Mouse (Mus musculus): ENCODE measurements around the gene Hcrt.
A peak's percentile ranks its signal among the peaks of the same experiment; 100 is the strongest.

The Hcrt gene

DNA sequence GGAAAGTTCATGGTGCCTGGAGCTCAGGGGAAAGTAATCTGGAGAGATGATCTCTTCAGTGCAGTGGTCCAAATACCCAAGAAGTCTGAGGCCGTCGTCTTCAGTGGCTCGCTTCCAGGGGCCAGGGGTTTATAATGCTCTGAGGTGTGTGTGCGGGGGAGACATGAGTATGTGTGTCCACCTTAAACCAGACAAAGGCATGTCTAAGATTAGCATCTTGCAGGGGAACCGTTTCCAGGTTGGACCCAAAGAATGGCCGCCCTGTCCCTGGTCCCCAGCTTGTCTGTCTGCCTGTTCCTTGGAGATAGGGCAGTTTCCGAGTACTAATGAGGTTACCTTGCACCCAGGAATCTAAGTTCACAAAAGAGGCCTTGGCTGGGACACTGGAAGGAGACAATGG, at the start of gene Hcrt:
Hcrt (minus strand) TSS at position 101 of the 400 bp plus-strand sequence.
- DNase-seq (ENCODE audit: inconsistent ontology term) = no peak

DNA sequence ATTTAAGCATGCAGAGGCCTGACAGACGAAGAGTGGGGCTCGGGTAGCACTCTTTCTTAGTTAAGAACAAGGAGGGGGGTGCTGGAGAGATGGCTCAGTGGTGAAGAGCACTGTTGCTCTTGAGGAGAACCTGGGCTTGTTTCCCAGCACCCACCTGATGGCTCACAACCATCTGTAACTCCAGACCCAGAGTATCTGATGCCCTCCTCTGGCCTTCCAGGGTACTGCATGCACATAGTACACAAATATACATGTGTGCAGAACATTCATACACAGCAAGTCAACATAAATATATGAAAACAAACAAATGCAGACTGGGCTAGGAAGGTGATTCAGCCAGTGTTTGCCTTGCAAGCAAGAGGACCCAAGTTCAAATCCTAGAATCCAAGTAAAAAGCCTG, 48.4 kb upstream of the Hcrt start:
- no peak for DNase-seq (ENCODE audit: inconsistent ontology term)

GRCm38 (mm10) chr11:100810516-100810915, 47.8 kb upstream of the Hcrt start:
- DNase-seq (ENCODE audit: inconsistent ontology term) = no peak

DNA sequence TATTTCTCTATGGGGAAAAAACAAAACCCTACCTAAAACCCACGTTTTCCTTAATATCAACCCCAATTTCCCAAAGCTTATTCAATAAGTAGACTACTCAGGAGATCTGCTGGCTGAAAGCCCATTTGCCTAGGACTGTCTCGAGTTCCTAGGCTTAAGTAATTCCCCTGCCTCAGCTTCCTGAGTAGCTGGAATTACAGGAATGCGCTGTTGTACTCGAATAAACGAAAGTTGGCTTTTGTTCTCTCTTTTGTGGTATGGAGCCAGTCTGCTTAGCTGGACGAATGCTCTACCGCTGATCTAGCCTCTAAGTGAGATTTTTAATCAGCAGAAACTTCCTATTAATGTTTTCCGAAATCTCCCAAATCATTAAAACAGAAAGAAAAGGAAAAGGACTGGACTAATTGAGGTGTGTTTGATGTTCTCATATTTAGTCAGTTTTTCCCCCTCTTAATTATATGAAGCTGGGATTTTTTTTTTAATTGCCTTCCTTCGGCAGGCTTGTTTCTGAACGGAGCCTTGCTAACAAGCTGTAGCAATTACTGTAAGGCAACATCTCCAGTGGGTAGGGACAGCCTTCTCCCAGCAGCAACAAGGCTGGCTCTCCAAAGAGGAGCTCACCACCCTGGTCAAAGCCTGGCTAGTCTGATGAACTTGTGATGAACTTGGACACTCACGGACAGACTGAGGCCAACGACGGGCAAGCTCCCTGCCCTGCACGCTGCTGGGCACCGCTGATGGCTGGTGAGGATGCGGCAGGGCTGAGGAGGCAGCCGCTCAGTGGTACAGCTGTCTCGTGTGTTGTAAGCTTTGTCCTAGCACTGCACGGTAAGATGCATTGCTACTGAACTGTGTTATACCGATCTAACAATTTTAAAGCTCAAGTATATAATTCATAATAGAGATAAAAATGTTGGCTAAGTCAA, 43.9 kb upstream of the Hcrt start:
- peak; percentile 82 for DNase-seq (ENCODE audit: inconsistent ontology term)

DNA sequence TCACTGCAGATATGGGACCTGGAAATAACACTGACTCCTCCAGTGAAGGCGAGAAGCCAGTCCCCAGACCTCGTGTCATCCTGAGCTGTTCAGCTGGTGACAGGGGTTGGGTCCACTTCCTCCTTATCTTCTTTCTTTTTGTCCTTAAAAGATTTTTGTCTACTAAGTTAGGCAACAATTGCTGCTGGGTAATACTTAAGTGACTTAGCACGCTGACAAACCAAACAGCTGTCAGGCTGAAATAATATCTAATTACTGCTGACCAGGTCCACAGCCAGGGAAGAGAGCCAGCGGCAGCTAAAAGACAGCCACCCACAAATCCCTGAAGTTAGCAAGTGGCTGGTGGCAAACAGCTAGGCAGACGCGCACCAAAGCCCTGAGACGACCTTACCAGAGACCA, 42.8 kb upstream of the Hcrt start:
- no peak for DNase-seq (ENCODE audit: inconsistent ontology term)

DNA sequence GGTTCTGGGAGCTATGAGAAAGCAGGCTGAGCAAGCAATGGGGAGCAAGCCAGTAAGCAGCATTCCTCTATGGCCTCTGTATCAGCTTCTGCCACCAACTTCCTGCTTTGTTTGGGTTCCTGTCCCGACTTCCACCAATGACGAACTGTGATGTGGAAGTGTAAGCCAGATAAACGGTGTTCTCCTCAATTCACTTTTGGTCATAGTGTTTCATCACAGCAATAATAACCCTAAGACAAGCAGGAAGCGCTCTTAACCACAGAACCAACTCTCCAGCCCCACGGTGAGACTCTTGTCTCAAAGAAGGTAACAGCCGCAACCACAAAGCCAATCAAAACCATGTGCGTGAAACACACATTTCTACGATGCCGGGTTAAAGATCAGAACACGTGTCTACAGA, 41.7 kb upstream of the Hcrt start:
- DNase-seq (ENCODE audit: inconsistent ontology term) = no peak

DNA sequence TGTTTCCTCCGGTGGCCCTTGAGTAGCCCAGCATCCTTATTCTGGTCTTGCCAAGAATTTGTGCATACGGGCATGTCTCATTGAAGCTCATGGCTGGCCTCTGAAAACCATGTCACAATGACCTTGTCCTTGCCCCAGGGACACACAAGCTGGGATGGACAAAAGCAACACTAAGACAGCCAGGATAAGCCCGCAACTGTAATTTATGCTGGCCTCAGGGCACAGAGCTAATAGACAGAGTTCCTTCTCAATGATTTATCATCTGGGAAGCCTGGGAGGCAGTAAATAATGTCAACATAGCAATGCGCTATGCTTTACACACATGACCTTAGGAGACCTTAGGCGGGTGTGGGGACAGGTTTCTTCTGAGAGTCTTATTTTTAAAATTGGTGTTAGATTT, 36.7 kb upstream of the Hcrt start:
- no peak for DNase-seq (ENCODE audit: inconsistent ontology term)

- no peak for DNase-seq (ENCODE audit: inconsistent ontology term)
Observed at GRCm38 (mm10) chr11:100796585-100796984, 33.9 kb upstream of the Hcrt start.

GRCm38 (mm10) chr11:100795386-100795785, 32.7 kb upstream of the Hcrt start:
- no peak for DNase-seq (ENCODE audit: inconsistent ontology term)

GRCm38 (mm10) chr11:100791457-100792049, 28.8 kb upstream of the Hcrt start:
- DNase-seq (ENCODE audit: inconsistent ontology term) = peak; percentile 60

DNA sequence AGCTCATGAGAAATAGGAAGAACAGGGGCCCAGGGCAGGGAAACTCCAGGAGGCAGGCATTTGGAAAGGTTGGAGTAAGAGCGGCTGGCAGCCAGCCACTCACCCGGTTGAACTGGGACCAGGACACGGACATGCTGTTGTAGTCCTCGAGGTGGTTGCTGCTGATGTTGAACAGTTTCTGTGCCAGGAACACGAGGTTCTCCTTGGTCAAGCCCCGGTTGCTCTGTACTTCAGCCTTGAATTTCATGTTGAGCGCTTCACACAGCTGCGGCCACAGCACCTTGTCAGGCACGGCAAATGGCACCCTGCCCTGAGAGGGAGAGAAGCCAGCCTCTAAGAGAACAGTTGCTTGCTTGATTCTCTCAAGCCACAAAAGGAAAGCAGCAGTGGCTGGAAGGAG, 27.9 kb upstream of the Hcrt start:
- peak; percentile 24 for DNase-seq (ENCODE audit: inconsistent ontology term)

DNA sequence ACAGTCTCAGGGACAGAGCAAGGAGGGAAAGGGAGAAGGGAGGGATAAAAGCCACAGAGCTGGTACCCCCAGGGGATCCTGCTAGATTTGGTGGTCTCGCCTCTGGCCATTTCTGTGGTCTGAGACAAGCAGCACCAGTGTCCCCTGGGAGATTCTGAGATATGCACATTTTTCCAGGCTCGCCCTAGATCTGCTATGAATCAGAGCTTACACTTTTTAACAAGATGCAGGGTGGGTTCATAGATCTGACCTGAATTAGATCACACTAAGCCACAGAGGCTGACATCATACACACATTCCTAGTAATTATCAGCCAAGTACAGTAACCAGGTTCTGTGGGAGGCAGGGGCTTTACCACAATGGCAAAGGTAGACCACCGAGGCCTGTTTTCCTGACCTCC, 27.0 kb upstream of the Hcrt start:
- DNase-seq (ENCODE audit: inconsistent ontology term) = peak; percentile 72

- no peak for DNase-seq (ENCODE audit: inconsistent ontology term)
Observed at GRCm38 (mm10) chr11:100785774-100786173, 23.0 kb upstream of the Hcrt start.

GRCm38 (mm10) chr11:100784286-100784685, 21.6 kb upstream of the Hcrt start:
- no peak for DNase-seq (ENCODE audit: inconsistent ontology term)

DNA sequence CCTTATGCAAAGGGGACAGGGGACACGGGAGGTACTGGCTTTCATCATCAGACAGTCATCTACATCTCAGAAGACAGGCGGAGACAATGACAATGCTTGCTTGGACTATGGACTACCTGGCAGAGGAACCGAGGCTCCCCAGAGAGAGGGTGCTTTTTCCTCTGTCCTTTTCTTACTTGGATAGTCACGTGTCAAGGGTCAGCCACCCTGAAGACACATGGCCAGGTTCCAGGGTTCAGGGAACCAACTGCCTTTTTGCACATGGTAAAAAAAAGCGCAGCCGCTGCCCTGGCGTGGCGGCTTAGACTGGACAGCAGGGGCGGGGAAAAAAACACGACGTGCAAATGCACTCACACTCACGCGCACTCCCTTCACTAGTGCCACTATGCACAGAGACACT, 19.8 kb upstream of the Hcrt start:
- no peak for DNase-seq (ENCODE audit: inconsistent ontology term)

GRCm38 (mm10) chr11:100781763-100782475, 19.2 kb upstream of the Hcrt start:
- no peak for DNase-seq (ENCODE audit: inconsistent ontology term)

GRCm38 (mm10) chr11:100780247-100780646, 17.5 kb upstream of the Hcrt start:
- no peak for DNase-seq (ENCODE audit: inconsistent ontology term)

- no peak for DNase-seq (ENCODE audit: inconsistent ontology term)
Observed at GRCm38 (mm10) chr11:100778069-100778468, 15.3 kb upstream of the Hcrt start.

DNA sequence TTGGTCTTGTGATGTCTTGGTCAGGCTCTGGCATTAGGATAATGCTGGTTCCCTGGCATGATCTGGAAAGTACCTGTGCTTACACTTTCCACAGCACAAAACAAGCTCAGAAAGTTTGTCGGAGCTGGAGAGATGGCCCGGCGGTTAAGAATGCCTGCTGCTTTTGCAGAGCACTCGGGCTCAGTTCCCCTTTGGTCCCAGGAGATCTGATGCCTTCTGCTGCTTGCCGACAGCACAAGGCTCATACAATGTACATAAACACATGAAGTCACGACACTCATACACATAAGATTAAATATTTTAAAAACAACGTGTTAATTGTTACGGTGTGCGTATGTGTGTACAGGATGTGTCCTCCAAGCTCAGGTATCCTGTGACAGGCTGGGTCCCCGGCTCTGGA, 13.2 kb upstream of the Hcrt start:
- DNase-seq (ENCODE audit: inconsistent ontology term) = no peak

- DNase-seq (ENCODE audit: inconsistent ontology term) = no peak
Observed at GRCm38 (mm10) chr11:100774261-100774660, 11.5 kb upstream of the Hcrt start.

DNA sequence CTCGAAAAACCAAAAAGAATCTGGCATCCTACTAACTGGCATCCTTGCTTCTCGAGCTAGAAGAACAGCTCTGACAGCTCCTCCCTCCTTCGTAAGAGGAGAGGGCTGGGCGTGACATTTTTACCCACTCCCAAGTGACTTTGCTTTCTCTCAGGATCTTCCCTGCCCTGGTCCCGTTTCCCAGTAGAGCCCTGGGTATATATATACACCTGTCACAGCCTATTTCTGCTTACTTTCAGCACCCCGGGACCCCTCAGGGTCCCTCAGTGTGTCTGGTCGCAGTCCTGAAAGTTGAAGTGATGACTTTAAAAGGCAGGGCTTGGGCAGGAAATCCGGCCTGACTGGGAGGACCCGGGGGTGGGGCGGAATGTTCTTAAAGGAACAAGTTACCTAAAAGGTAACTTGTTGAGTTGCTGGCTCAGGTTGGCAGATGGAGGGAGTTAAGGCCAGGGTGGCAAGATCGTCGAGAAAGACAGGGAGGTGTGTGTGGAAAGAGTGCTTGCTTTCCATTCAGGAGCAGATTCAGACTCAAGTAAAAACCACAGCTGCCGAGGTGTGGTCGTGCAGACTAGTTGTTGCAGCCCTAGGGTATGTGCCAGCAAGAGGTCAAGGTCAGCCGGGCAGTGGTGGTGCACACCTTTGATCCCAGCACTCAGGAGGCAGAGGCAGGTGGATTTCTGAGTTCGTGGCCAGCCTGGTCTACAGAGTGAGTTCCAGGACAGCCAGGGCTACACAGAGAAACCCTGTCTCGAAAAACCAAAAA, 8.1 kb upstream of the Hcrt start, which contains the start of gene Ghdc:
Ghdc (minus strand) TSS at position 312 of the 763 bp plus-strand sequence.
- peak; percentile 85 for DNase-seq (ENCODE audit: inconsistent ontology term)

GRCm38 (mm10) chr11:100769980-100770379, 7.2 kb upstream of the Hcrt start:
- DNase-seq (ENCODE audit: inconsistent ontology term) = no peak

Measured in Muller cell, postnatal 12 days (primary cell).